Comparison of ENCODE assay signal across 10 mouse cellular contexts in the genomic region with DNA sequence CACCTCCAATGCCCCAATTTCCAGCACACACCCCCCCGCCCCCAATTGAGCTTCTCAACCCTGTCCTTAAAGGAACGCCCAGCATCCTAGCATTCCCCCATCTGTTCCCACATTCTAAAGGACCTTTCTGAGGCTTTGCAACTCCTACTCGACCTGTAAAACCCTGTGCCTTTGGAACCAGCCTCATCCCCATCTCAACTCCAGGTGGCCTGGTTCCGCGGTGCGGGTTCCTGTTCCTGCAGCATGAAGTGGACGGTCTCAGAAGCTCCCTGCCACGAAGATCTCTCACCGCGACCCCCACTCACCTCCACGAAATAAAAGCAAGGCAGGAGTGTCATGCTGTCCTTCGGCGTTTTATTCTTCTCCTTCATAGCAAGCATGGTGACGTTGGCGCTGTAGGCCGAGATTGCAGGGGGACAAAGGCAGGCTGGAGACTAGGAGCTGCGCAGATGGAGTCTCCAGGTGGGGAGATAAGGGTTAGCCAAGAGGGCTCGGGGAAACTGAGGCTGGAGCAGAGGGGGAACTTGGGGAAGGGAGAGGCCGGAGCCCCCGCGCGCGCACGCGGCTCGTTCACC. TPM values are rescaled to one million over a fixed set of nuclear protein-coding genes. Genes with fewer than 3 reads are reported as not detected.
DNase-seq lines count a peak whose midpoint lies in the region; ATAC-seq and TF ChIP-seq lines count a peak whose summit lies in the region.
"Had no signal": no experiment of that assay in that cellular context is flagged by ENCODE, and none has a peak within 500 bp of the region (broad histone marks: within the 10 kb centered on the region; RNA-seq: fewer than 3 reads in every experiment).

No protein-coding gene starts in this region.

- no peak for TF ChIP-seq CTCF in layer of hippocampus, adult 2 months (conservative IDR thresholded peaks at IDR 0.05)

- peak; percentile 13 for ATAC-seq in hindbrain, embryonic 13.5 days (ENCODE audit: low FRiP score)
- ATAC-seq in midbrain, embryonic 16.5 days = peak; percentile 53

- H3K27me3 ChIP-seq in hindbrain, embryonic 13.5 days = no peaks in the 10 kb centered on the region
- H3K27me3 ChIP-seq in midbrain, embryonic 16.5 days (ENCODE audit: control insufficient read depth, insufficient read depth, low read depth, low read length) = no peaks in the 10 kb centered on the region

- H3K36me3 ChIP-seq in hindbrain, embryonic 13.5 days = peaks cover 30% of the 10 kb centered on the region
- peaks cover 6% of the 10 kb centered on the region; the same call in 1 of the 2 replicates for H3K36me3 ChIP-seq in midbrain, embryonic 16.5 days (ENCODE audit: control insufficient read depth, insufficient read depth, low read length)

- H3K4me3 ChIP-seq in layer of hippocampus, adult 2 months = peak overlapping the region; percentile 69
- peak overlapping the region; percentile 63 for H3K4me3 ChIP-seq in hindbrain, embryonic 13.5 days
- peak overlapping the region; percentile 50 for H3K4me3 ChIP-seq in midbrain, embryonic 16.5 days (ENCODE audit: low read depth, low read length)

- DNase-seq in layer of hippocampus, adult 2 months (ENCODE audit: low spot score in 2 of 2) = no peak
- DNase-seq in layer of hippocampus, adult 18-20 months (ENCODE audit: low spot score in 2 of 2) = no peak
- DNase-seq in embryo, embryonic 11 days = peak; percentile 44
- DNase-seq in urinary bladder, postnatal 10 days (ENCODE audit: low spot score) = no peak
- no peak for DNase-seq in thymus, postnatal 25 days
- no peak for DNase-seq in yolk sac, embryonic 10.5 days (ENCODE audit: low spot score)

- peaks cover 54% of the 10 kb centered on the region for H3K4me1 ChIP-seq in hindbrain, embryonic 13.5 days (replicated peaks)
- H3K4me1 ChIP-seq in midbrain, embryonic 16.5 days (ENCODE audit: control insufficient read depth, insufficient read depth, low read length) = peaks cover 36% of the 10 kb centered on the region

- no peaks in the 10 kb centered on the region for H3K9me3 ChIP-seq in hindbrain, embryonic 13.5 days
- H3K9me3 ChIP-seq in midbrain, embryonic 16.5 days (replicated peaks; ENCODE audit: control insufficient read depth, low read length, poor library complexity, severe bottlenecking) = no peaks in the 10 kb centered on the region

- H3K27ac ChIP-seq in layer of hippocampus, adult 2 months = peak overlapping the region; percentile 85
- H3K27ac ChIP-seq in hindbrain, embryonic 13.5 days = peak overlapping the region; percentile 96
- peak overlapping the region; percentile 90 for H3K27ac ChIP-seq in midbrain, embryonic 16.5 days (ENCODE audit: low read length)

- H3K4me2 ChIP-seq in hindbrain, embryonic 13.5 days = peak overlapping the region; percentile 98
- H3K4me2 ChIP-seq in midbrain, embryonic 16.5 days (ENCODE audit: low read length) = peak overlapping the region; percentile 97

- H3K9ac ChIP-seq in hindbrain, embryonic 13.5 days = peak overlapping the region; percentile 97
- peak overlapping the region; percentile 75 for H3K9ac ChIP-seq in midbrain, embryonic 16.5 days (ENCODE audit: low read depth, low read length)

- under 1% methylated on average over 26 of the region's 26 CpGs for WGBS in hindbrain, embryonic 13.5 days
- WGBS in midbrain, embryonic 16.5 days = 0% methylated on average over 20 of the region's 26 CpGs

RNA-seq across cellular contexts. Expression of a gene that starts 0.5 kb away (rescaled TPM):
- total RNA-seq in layer of hippocampus, adult 2 months (2021) = 1 to 10 TPM; 1.5 to 2.6 TPM
- total RNA-seq in layer of hippocampus, adult 18-20 months (2021) = 1 to 10 TPM in 1 of 2 experiments, under 1 TPM in 1; 0.94 to 2.0 TPM
- polyA plus RNA-seq in hindbrain, embryonic 13.5 days (2015; fragmentation: Nextera tagmentation; extraction: Ambion mirVana) = 13.9 and 15.6 TPM in 2 replicates
- 12.5 and 12.7 TPM in 2 replicates for polyA plus RNA-seq in midbrain, embryonic 16.5 days (2015; fragmentation: Nextera tagmentation; extraction: Ambion mirVana)

RNA-seq across cellular contexts. Expression of a gene that starts 0.6 kb away (rescaled TPM):
- total RNA-seq in layer of hippocampus, adult 2 months (2021) = 10 to 100 TPM; 33.7 to 37.1 TPM
- 10 to 100 TPM; 30.6 to 34.4 TPM for total RNA-seq in layer of hippocampus, adult 18-20 months (2021)
- 396 and 407 TPM in 2 replicates for polyA plus RNA-seq in hindbrain, embryonic 13.5 days (2015; fragmentation: Nextera tagmentation; extraction: Ambion mirVana)
- 471 and 472 TPM in 2 replicates for polyA plus RNA-seq in midbrain, embryonic 16.5 days (2015; fragmentation: Nextera tagmentation; extraction: Ambion mirVana)

RNA-seq across cellular contexts. Expression of a gene that starts 12.2 kb away (rescaled TPM):
- total RNA-seq in layer of hippocampus, adult 2 months (2021) = not detected
- not detected for total RNA-seq in layer of hippocampus, adult 18-20 months (2021)
- 0.34 TPM in 1 of 2 replicates, not detected in the other for polyA plus RNA-seq in hindbrain, embryonic 13.5 days (2015; fragmentation: Nextera tagmentation; extraction: Ambion mirVana)
- polyA plus RNA-seq in midbrain, embryonic 16.5 days (2015; fragmentation: Nextera tagmentation; extraction: Ambion mirVana) = not detected in 2 replicates
- total RNA-seq: adrenal gland, adult 18-20 months had no signal

RNA-seq across cellular contexts. Expression of a gene that starts 16.9 kb away (rescaled TPM):
- not detected for total RNA-seq in layer of hippocampus, adult 2 months (2021)
- not detected for total RNA-seq in layer of hippocampus, adult 18-20 months (2021)
- polyA plus RNA-seq in hindbrain, embryonic 13.5 days (2015; fragmentation: Nextera tagmentation; extraction: Ambion mirVana) = not detected in 2 replicates
- polyA plus RNA-seq in midbrain, embryonic 16.5 days (2015; fragmentation: Nextera tagmentation; extraction: Ambion mirVana) = 0.20 TPM in 1 of 2 replicates, not detected in the other
- total RNA-seq: megakaryocyte-erythroid progenitor cell, adult 5-6 weeks had no signal

RNA-seq across cellular contexts. Expression of a gene that starts 19.6 kb away (rescaled TPM):
- 10 to 100 TPM; 56.9 to 58.7 TPM for total RNA-seq in layer of hippocampus, adult 2 months (2021)
- total RNA-seq in layer of hippocampus, adult 18-20 months (2021) = 10 to 100 TPM; 48.8 to 58.4 TPM
- polyA plus RNA-seq in hindbrain, embryonic 13.5 days (2015; fragmentation: Nextera tagmentation; extraction: Ambion mirVana) = 84.7 and 86.0 TPM in 2 replicates
- 58.8 and 65.1 TPM in 2 replicates for polyA plus RNA-seq in midbrain, embryonic 16.5 days (2015; fragmentation: Nextera tagmentation; extraction: Ambion mirVana)
